Mouse (Mus musculus): ENCODE data around the gene Arhgap45.

DNA sequence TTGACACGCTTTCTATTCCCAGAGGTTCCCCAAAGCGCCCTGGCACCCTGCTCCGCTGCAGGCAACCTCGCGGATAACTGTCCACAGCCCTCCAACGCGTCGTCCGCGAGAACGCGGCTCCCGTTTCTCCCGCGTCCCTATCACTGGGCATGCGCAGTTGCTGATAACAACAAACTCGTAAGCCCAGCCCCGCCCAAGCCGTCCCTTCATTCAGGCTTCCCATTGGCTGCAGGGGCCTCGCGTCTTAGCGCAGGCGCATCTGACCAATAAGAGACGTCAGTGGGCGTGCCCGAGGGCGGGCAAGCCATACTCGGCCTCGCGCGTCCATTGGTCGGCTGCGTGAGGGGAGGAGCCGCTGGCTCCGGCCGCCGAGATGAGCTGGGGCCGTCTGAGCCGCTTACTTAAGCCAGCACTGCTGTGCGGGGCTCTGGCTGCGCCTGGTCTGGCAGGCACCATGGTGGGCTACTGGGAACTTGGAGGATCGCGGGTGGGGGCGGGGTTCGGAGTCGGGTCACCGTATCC is 36.9 kb downstream of the Arhgap45 start:
- peak; percentile 93 for TF ChIP-seq POLR2A (IDR thresholded peaks at IDR 0.05; ENCODE audit: insufficient read depth, low read depth, low read length)
- no peak for TF ChIP-seq CTCF (IDR thresholded peaks at IDR 0.05)

All from heart, adult 2 months (tissue).